Mouse (Mus musculus) bone marrow, adult 2 months (tissue): Measurements from ENCODE around the gene Adamts12.

ENCODE experiments used
- CTCF ChIP-seq: fragments of 200-500 bp; IDR thresholded peaks from 2 replicates; pipeline ENCODE4 v1.5.1; 2011; ENCODE audit warnings: low read length, control low read depth; ENCODE audit not compliant: control insufficient read depth, insufficient read depth
- POLR2A ChIP-seq: fragments of 200-500 bp; IDR thresholded peaks from 2 replicates; pipeline ENCODE4 v1.6.1; 2011; ENCODE audit warnings: low read depth, mild to moderate bottlenecking, control low read depth, low read length, borderline replicate concordance; ENCODE audit not compliant: control insufficient read depth

DNA sequence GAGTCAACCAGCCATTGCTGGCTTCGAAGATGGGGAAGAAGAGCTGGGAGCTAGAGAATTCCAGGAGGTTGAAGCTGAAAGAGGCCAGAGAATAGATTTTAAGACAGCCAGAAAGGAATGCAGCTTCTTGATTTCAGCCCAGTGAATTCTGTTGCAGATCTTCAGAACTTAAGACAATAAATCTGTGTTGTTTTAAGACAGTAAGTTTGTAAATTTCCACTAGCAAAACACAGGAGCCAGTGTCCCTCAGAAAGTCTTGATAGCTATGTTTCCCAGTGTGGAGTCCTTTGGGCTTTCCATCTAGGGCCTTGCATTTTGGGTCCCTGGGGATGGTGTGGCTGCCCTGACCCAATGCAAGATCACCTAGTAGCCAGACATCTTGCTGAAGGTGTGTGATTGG is 1.7 kb upstream of the Adamts12 start:
- no peak for TF ChIP-seq CTCF
- no peak for TF ChIP-seq POLR2A
